Mouse (Mus musculus) kidney, embryonic 15.5 days (tissue): ENCODE measurements at regions not wholly inside any gene's neighbourhood (a gene's known extent, or its start where the extent isn't known, plus 50 kb on each side); places are given as distances from the start of the nearest gene placed in this dataset.

Experiments used
- ATAC-seq: fragments of 200-750 bp; cut with Nextera tagmentation; replicated peaks from 2 replicates; pipeline ENCODE4 v1.8.0; 2017; ENCODE audit warnings: moderate TSS enrichment; ENCODE audit not compliant: low FRiP score
- H3K27ac ChIP-seq: fragments of 300-500 bp; sonication (generic); 2 replicates; pipeline ENCODE4 v1.5.1; 2015; ENCODE audit warnings: mild to moderate bottlenecking, inconsistent platforms
- H3K27me3 ChIP-seq: fragments of 300-500 bp; sonication (generic); 2 replicates; pipeline ENCODE4 v1.6.1; 2015; ENCODE audit warnings: inconsistent platforms
- H3K36me3 ChIP-seq: fragments of 300-500 bp; sonication (generic); 2 replicates; pipeline ENCODE4 v1.6.1; 2015; ENCODE audit warnings: inconsistent platforms
- H3K4me1 ChIP-seq: fragments of 300-500 bp; sonication (generic); 2 replicates; pipeline ENCODE4 v1.6.1; 2015; ENCODE audit warnings: inconsistent platforms
- H3K4me2 ChIP-seq: fragments of 300-500 bp; sonication (generic); 2 replicates; pipeline ENCODE4 v1.6.1; 2015; ENCODE audit warnings: moderate library complexity, mild to moderate bottlenecking, inconsistent platforms
- H3K4me3 ChIP-seq: fragments of 300-500 bp; sonication (generic); replicated peaks from 2 replicates; pipeline ENCODE4 v1.5.1; 2015; ENCODE audit warnings: mild to moderate bottlenecking, inconsistent platforms
- H3K9ac ChIP-seq: fragments of 300-500 bp; sonication (generic); 2 replicates; pipeline ENCODE4 v1.6.1; 2015; ENCODE audit warnings: mild to moderate bottlenecking, inconsistent platforms
- H3K9me3 ChIP-seq: fragments of 300-500 bp; sonication (generic); replicated peaks from 2 replicates; pipeline ENCODE4 v1.6.1; 2016; ENCODE audit warnings: inconsistent platforms
- WGBS: fragments of 180-500 bp; shearing (Covaris S2); methylation state at CpG from one replicate; pipeline ENCODE4 v1.1.7; 2015; ENCODE audit warnings: mixed read lengths; 5-methylcytosine and 5-hydroxymethylcytosine counted together

DNA sequence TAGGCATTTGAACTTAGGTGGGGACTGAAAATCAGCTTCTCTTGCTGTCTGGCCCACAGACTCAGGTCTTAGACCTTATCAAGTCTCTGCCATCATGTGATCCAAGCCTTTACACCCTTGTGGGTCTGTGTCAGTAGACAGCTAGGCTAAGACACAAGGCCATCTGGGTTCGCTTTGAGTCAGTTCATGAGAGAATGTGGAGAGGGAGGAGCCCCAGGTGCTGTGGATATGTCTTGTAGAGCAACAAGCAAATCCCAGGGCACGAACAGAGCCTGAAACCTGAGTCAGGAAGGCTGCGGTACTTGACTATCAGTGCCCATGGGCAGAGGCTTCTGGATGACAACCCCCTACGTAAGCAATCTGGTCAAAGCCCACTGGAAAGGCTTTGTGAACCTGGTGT, 55.6 kb upstream of the S1pr3 start:
- WGBS: 66% methylated on average over 4 of the region's 4 CpGs
- Histone ChIP-seq H3K9ac (no peak overlapping the region), H3K36me3 (no peaks in the 10 kb centered on the region), H3K4me2 (no peak overlapping the region), H3K4me3 (no peak overlapping the region), H3K9me3 (no peaks in the 10 kb centered on the region), H3K4me1 (0 out of 2 replicates have a peak, but pooled peaks cover 6% of the 10 kb centered on the region), H3K27ac (no peak overlapping the region), H3K27me3 (no peaks in the 10 kb centered on the region)
- ATAC-seq: no peak

DNA sequence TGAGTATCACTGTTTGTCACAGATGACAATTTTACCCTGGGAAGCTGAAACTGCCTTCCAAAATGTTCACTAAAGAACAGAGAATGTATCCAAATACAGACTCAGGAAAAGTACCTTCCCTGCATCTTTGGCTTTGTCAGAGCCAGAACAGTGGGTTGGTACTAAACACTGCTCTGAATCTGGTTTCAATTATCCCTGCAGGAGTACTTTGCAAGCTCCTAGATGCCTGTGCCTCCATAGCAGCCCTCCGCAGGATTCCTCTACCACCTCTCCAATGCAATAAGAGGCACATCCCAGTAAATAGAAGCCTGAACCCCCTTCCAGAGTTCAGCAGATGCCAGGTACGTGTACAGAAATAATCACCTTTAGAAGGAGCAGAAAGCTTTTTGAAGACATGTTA, 52.9 kb upstream of the S1pr3 start:
- Histone ChIP-seq H3K36me3 (no peaks in the 10 kb centered on the region), H3K4me3 (no peak overlapping the region), H3K9me3 (no peaks in the 10 kb centered on the region), H3K27ac (no peak overlapping the region), H3K4me2 (no peak overlapping the region), H3K9ac (no peak overlapping the region), H3K4me1 (0 out of 2 replicates have a peak, but pooled peaks cover 4% of the 10 kb centered on the region), H3K27me3 (no peaks in the 10 kb centered on the region)
- ATAC-seq: no peak
- WGBS: 80% methylated on average over 2 of the region's 2 CpGs
